Mouse (Mus musculus): ENCODE measurements around the gene Znfx1.

The Znfx1 gene

GRCm38 (mm10) chr2:167071641-167072601 lies 9.1 kb upstream of the Znfx1 start:
- DNase-seq = peak; percentile 88 to 93

- no peak for DNase-seq
Measured at GRCm38 (mm10) chr2:167071266-167071640, 8.4 kb upstream of the Znfx1 start.

- no peak for DNase-seq
Measured at GRCm38 (mm10) chr2:167070341-167070740, 7.5 kb upstream of the Znfx1 start.

GRCm38 (mm10) chr2:167067575-167067974 lies 4.8 kb upstream of the Znfx1 start:
- DNase-seq = no peak

GRCm38 (mm10) chr2:167066528-167067516 lies 4.0 kb upstream of the Znfx1 start:
- no peak for DNase-seq

- DNase-seq = no peak
Measured at GRCm38 (mm10) chr2:167066031-167066430, 3.2 kb upstream of the Znfx1 start.

- no peak for DNase-seq
Measured at GRCm38 (mm10) chr2:167064601-167065295, 1.9 kb upstream of the Znfx1 start.

GRCm38 (mm10) chr2:167063906-167064496 lies 1.2 kb upstream of the Znfx1 start:
- no peak for DNase-seq

- peak; percentile 97 to 98 for DNase-seq
Measured at GRCm38 (mm10) chr2:167062497-167062911, 311 bp downstream of the Znfx1 start.

- DNase-seq = no peak
Measured at GRCm38 (mm10) chr2:167061381-167062034, 1.3 kb downstream of the Znfx1 start.

- DNase-seq = no peak
Measured at GRCm38 (mm10) chr2:167060761-167061160, 2.1 kb downstream of the Znfx1 start.

- DNase-seq = no peak
Measured at GRCm38 (mm10) chr2:167060360-167060759, 2.5 kb downstream of the Znfx1 start.

GRCm38 (mm10) chr2:167059960-167060359 lies 2.9 kb downstream of the Znfx1 start:
- DNase-seq = no peak

GRCm38 (mm10) chr2:167059536-167059935 lies 3.3 kb downstream of the Znfx1 start:
- DNase-seq = no peak

GRCm38 (mm10) chr2:167058814-167059387 lies 3.9 kb downstream of the Znfx1 start:
- DNase-seq = no peak

GRCm38 (mm10) chr2:167058201-167058600 lies 4.6 kb downstream of the Znfx1 start:
- peak in 1 of 2 experiments; percentile 24 for DNase-seq

GRCm38 (mm10) chr2:167056942-167057323 lies 5.9 kb downstream of the Znfx1 start:
- no peak for DNase-seq

- no peak for DNase-seq
Measured at GRCm38 (mm10) chr2:167056210-167056941, 6.4 kb downstream of the Znfx1 start.

- peak in 1 of 2 experiments; percentile 38 for DNase-seq
Measured at GRCm38 (mm10) chr2:167055386-167055785, 7.4 kb downstream of the Znfx1 start.

GRCm38 (mm10) chr2:167053127-167053844 lies 9.5 kb downstream of the Znfx1 start:
- no peak for DNase-seq

Measured in lung, adult 18-20 months (tissue).